Mouse (Mus musculus) T-helper 17 cell (primary cell): ENCODE data around the gene Fat4.

ENCODE experiments used
- in situ Hi-C, 2 experiments: fragments of 300-600 bp; cut with MboI, MseI; formaldehyde crosslinking; loops; 1 replicate in 1 of 2; 2 replicates in 1 of 2; pipeline ENCODE4 v1.15.1; 2025; ENCODE audit warnings: high pct_unique_total_duplicates in 2 of 2

Fat4 gene

DNA sequence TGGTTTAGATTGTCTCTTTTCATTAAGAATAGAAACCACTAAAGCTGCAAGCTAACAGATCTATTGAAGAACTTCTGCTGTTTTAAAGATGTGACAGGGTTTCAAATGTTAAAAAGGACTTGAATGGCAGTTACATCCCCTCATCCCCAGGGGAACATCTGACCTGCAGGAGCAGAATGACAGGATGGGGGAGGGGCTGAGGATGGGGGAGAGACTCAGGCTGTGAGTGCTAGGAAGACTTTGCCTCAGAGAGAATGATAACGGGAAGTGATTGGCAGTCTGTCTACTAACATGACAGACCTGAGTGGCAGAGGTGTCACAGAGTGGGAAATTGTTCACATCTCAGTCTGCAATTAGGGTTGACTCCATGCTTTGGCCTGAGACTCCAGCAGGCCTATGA, 14.1 kb downstream of the Fat4 start:
- in situ Hi-C loops: no loop called here

GRCm38 (mm10) chr3:38906832-38907231, 20.1 kb downstream of the Fat4 start:
- in situ Hi-C loops: no loop called here

GRCm38 (mm10) chr3:38907676-38908425, 21.1 kb downstream of the Fat4 start:
- in situ Hi-C loops: no loop called here

GRCm38 (mm10) chr3:38908426-38909111, 21.8 kb downstream of the Fat4 start:
- in situ Hi-C loops: no loop called here

- in situ Hi-C loops: no loop called here
Measured at GRCm38 (mm10) chr3:38912768-38913487, 26.2 kb downstream of the Fat4 start.

DNA sequence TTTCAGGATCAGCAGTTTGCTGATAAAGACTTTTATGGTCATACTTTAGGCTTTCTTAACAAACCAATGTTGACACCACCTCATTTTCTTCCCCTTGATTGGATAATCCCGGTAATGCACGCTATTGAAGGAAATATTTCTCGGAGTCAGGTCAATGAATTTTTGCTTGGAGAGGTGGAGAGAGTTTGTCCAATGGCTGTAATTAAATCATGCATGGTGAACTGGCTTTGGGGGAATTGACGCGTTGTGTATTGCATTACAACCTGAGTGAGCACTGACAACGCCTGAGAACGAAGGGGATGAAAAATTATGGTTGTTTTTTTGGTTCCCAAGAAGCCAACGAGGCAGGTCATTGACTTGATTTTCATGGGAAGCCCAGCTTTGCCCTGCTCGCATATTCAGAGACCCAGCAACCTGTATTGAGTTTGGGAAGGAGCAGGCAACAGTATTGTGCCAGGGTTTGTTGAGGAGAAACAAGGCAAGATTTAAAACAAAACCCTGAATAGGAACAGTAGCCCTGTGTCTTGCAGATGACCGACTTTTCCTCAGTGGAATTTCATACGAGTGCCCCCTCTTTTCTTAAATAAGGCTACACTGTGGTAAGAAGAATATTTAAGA, 26.9 kb downstream of the Fat4 start:
- in situ Hi-C loops: no loop called here

- in situ Hi-C loops: no loop called here
Measured at GRCm38 (mm10) chr3:38918926-38919325, 32.2 kb downstream of the Fat4 start.

- in situ Hi-C loops: no loop called here
Measured at GRCm38 (mm10) chr3:38921031-38921430, 34.3 kb downstream of the Fat4 start.

- in situ Hi-C loops: no loop called here
Measured at GRCm38 (mm10) chr3:38923251-38923686, 36.5 kb downstream of the Fat4 start.

DNA sequence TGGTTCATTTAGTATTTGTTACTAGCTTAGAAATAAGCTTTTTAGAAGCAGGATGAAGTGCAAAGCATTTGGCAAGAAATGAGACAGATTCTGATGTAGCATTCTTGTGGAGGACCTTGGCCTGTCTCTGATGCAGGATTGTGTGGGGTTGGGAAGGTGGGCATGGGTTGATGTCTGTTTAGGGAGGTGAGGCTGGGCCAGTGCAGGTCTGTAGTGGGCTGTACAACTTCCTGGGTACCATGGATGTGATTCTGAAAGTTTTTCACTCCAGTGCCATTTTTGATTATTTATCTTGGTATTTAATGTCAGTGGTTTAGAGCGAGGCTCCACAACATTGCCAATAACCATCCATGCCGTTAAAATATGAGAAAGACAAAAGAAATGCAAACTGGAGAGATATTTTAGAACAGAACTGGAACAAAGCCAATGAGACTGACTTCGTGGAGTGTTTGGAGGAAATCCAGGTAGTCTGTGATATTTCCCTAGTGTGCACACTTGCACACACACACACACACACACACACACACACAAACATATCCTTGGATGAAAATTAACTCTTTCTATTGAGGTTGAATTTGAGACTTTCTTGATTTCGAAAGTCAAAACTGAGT, 41.4 kb downstream of the Fat4 start:
- in situ Hi-C loops: no loop called here

DNA sequence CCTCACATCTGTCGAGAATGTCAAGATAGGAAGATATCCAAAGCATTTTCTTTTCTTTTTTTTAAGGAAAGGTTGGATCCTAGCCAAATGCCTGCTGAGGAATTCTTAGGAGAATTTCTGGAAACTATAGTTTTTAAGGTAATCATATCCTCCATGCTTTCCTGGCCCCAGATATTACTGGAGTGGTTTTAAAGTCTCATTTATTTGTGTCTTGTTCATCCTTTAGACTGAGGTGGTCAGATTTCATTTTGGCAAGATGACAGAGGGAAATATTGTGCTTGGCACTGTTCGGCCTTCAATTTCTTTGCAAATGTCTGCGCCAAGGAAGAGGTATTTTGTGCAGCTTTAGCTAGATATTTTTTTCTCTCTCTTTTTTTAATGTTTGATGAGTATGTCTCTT, 42.0 kb downstream of the Fat4 start:
- in situ Hi-C loops: no loop called here

DNA sequence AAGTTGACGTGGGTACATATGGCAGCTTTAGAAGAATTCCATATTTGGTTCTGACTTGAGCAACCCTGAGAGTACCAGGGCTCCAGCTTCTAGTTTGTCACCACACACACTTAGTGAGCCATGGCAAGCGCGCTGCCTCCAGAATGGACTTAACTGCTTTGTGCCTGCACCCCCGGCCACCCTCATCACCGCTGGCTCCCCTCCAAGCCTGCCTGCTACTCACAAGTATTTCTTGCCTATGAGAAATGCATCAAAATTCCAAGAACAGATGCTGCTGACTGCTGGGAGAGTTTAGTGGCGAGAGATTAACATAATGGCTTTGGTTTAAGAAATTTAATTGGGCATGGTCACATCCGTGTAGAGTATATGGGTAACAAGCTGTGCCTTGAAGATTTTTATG, 48.0 kb downstream of the Fat4 start:
- in situ Hi-C loops: no loop called here

DNA sequence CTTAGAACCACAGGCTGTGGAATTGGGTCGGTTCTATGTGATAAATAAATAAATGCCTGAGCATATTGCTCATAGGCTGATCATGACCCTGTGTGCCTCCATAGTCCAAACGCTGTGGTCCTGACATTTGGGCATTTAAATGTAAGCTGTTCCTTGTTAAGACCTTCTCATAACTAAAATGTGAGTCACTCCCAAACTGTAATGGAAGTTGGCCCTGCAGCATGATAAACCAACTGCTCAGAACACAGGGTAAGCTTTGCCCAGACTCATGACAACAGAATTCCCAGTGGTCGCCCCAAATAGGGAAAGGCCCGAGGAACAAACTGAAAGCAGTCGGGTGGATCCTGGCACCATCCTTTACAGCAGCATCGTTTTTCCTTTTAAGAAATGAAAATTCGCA, 49.7 kb downstream of the Fat4 start:
- in situ Hi-C loops: no loop called here

- in situ Hi-C loops: no loop called here
Measured at GRCm38 (mm10) chr3:38937159-38937558, 50.4 kb downstream of the Fat4 start.

DNA sequence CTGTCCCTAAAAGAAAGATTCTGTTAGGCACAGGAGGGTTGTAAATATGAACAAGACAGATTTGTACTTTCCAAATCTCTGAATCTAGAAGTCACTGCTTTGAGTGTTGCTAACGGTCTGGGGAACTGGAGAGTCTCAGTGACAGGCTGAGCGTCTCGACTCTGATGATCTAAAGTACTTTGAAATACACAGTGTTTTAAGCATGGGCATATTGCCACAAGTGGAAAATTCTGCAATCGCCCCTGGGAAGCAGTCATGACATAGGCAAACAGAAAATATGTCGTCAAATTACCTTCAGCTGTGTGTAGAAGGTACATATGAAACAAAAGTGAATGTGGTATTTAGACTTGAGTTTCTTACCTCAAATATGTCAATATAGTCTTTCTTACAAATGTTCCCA, 51.4 kb downstream of the Fat4 start:
- in situ Hi-C loops: no loop called here

DNA sequence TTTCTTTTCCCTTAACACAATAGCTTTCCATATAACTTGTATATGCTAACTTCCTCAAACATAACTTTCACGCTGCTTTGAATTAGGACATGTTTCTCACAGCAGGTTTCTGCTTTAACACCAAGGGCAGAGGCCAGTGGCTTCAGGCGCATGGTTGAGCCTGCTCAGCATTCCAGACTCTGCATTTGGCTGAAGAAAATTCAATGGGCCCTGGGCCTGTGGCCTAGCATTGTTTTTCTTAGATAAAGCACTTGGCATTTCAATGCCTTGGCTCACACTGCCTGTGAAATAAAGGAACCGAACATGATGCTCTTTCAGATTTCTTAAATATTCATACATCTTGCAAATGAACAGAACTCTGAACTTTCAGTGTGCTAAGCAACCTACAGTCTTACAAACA, 52.8 kb downstream of the Fat4 start:
- in situ Hi-C loops: no loop called here

DNA sequence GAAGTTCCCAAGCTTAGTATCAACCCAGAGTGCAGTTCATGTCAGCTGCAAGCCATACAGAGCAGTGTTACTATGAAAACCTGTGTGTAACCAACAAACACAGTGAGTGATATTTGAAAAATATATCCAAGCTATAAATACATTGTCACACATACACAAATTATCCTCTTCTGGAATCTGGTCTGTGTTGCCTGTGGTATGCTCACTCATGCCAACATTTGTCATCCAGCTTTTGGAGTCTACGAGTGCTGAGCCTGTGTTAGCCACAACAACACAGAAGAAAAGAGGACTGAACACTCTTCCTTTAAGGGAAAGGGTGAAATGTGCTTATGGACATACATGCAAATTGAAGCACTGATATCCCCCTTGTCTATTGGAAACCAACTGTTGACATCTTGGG, 53.6 kb downstream of the Fat4 start:
- in situ Hi-C loops: no loop called here

DNA sequence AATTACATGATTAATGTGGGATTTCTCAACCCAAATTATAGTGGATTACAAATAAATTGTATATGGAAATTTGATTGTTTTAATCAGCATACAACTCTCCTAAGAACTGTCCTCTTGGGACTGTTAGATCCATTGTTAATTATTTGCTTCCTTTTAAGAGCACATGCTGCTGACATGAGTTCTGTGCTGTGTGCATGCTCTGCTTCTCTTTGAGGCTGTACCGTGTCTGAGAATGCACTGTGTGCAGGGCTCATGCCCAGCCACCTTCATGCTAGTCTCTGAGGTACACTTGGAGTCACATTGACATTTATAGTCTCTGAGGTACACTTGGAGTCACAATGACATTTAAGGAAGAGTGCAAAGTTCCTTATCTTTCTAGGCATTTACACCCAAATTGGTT, 58.4 kb downstream of the Fat4 start:
- in situ Hi-C loops: no loop called here

DNA sequence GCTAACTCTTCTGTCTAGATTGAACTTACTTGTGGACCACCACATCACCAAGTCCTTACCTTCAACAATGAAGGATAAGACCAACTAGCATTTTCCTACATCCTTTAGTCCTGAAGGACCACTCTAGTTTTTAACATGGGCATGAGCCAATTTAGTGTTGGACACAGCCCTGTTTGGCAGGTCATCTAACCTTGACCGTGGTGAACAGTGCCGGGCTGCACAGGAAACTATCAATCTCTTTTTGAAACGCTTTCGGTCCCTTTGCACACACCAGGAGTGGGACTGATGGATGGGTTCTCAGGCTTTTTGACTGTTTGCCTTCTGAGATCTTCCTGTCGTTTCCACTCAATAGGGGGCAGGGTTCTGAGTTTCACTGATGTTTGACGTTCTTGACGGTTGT, 61.0 kb downstream of the Fat4 start:
- in situ Hi-C loops: no loop called here

DNA sequence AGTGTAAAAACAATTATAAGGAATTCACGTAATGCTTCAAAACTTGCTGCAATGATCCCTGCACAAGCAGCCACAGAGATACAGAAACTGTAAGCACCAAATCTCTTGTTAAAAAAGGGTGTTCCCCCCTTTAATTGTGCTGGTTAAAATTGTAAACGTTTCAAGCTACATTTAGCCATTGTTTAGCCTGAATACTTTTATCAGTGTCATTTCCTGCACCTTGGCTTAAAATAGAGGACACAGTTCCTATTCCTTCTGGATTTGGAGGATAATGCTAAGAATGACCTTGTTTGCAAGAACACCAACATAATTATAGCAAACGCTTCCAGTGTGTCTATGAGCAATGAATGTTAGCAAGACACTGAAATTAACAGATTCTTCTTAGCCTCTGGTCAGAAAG, 65.9 kb downstream of the Fat4 start:
- in situ Hi-C loops: no loop called here

DNA sequence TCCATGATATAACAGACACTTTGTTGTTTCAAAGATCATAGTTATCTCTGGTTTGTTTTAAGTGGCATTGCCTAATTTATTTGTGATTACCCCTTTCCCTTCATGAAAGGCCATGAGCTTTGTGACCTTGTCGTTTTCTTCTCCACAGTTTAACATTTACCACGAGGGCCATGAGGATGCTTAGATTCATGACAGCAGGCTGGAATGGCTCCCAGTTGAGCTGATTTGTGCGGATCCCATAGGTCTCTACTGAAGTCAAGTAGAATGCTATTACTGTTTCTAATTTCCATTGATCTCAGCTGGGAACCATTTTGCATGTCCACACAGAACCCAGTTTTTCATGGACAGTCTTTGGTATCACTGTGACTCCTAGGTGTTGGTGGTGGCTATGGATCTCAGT, 67.5 kb downstream of the Fat4 start:
- in situ Hi-C loops: no loop called here
